Mouse (Mus musculus): ENCODE data around the gene Cidec. TPM values are rescaled to one million over a fixed set of nuclear protein-coding genes. Genes with fewer than 3 reads are reported as not detected.

Cidec gene
- polyA plus RNA-seq, 1 experiment from 2014 or later = 11.8 TPM

DNA sequence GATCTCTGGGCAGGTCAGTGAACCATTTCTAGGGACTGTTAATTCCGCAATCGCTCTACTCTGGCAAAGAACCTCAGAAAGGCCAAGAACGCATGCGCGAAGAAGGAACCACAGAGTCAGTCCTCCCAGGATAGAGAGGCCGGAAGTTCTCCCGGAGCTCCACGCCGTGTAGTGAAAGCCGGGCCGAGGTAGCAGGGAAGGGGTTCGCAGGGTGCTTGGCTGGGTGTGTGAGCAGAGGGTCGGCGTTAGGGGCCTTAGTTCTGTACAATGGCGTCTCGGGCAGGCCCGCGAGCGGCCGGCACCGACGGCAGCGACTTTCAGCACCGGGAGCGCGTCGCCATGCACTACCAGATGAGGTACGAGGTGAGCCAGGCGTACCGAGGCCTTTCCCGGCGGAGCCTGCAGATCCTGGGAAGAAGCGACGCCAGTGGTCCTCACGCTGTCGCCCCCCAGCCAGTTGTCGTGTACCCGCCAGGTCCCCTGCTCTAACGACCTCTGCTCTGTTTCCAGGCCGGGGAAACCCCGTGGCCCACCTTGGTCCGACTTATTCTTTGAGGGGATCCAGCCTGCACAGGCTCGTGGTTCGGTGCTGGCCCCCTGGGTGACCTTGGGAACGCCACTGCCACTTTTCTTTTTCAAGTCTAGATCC is 7.0 kb upstream of the Cidec start, which contains the start of gene Jagn1:
TSS of gene Jagn1 (plus strand) at position 128 of the 649 bp plus-strand sequence.
- WGBS = under 1% methylated on average over 45 of the region's 45 CpGs
- no peaks in the 10 kb centered on the region for H3K27me3 ChIP-seq (replicated peaks)
- peak within 1 kb of the TSS; percentile 83 for H3K4me2 ChIP-seq (replicated peaks)
- H3K4me1 ChIP-seq (replicated peaks) = peaks cover 5% of the 10 kb centered on the region; the same call in 1 of the 2 replicates
- H3K4me3 ChIP-seq (replicated peaks) = peak within 1 kb of the TSS; percentile 87
- peak; percentile 87 for ATAC-seq
- H3K36me3 ChIP-seq = peaks cover 13% of the 10 kb centered on the region
- peak within 1 kb of the TSS; percentile 63; the same call in 1 of the 2 replicates for H3K27ac ChIP-seq
- H3K9ac ChIP-seq = peak within 1 kb of the TSS; percentile 92
- no peaks in the 10 kb centered on the region for H3K9me3 ChIP-seq

DNA sequence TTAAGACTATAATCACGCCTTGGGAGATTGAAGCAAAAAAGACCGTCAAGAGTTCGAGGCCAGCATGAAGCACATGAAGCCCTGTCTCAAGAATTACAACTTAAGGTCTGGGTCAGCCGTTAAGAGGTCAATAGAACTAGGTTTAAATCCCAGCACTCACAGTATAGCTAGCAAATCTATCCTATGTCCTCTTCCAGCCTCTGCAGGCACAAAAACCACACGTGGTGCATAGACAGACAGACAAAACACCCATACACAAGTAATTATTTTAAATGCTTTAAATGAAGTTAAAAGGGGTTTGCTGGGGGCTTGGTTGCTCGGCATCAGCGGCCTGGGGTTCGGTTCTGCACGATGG is 6.5 kb upstream of the Cidec start:
- peak overlapping the region; percentile 87 for H3K4me3 ChIP-seq (replicated peaks)
- peaks cover 8% of the 10 kb centered on the region; the same call in 1 of the 2 replicates for H3K36me3 ChIP-seq
- peak overlapping the region; percentile 92 for H3K9ac ChIP-seq
- no peaks in the 10 kb centered on the region for H3K27me3 ChIP-seq (replicated peaks)
- 38% methylated on average over 9 of the region's 9 CpGs for WGBS
- peaks cover 5% of the 10 kb centered on the region; the same call in 1 of the 2 replicates for H3K4me1 ChIP-seq (replicated peaks)
- peak; percentile 26 for ATAC-seq
- H3K9me3 ChIP-seq = no peaks in the 10 kb centered on the region
- peak overlapping the region; percentile 83 for H3K4me2 ChIP-seq (replicated peaks)
- H3K27ac ChIP-seq = no peak overlapping the region

- Histone ChIP-seq H3K9ac (no peak overlapping the region), H3K27me3 (replicated peaks) (no peaks in the 10 kb centered on the region), H3K4me2 (replicated peaks) (no peak overlapping the region), H3K27ac (no peak overlapping the region), H3K4me1 (replicated peaks) (peaks cover 5% of the 10 kb centered on the region; the same call in 1 of the 2 replicates), H3K9me3 (no peaks in the 10 kb centered on the region), H3K36me3 (no peaks in the 10 kb centered on the region), H3K4me3 (replicated peaks) (no peak overlapping the region)
- WGBS = 56% methylated on average over 7 of the region's 7 CpGs
- no peak for ATAC-seq
Observed at GRCm38 (mm10) chr6:113441147-113441680, 5.7 kb upstream of the Cidec start.

- no peaks in the 10 kb centered on the region for H3K36me3 ChIP-seq
- H3K9me3 ChIP-seq = no peaks in the 10 kb centered on the region
- no peak overlapping the region for H3K4me2 ChIP-seq (replicated peaks)
- no peak overlapping the region for H3K9ac ChIP-seq
- H3K27ac ChIP-seq = no peak overlapping the region
- no peak overlapping the region for H3K4me3 ChIP-seq (replicated peaks)
- peaks cover 5% of the 10 kb centered on the region; the same call in 1 of the 2 replicates for H3K4me1 ChIP-seq (replicated peaks)
- H3K27me3 ChIP-seq (replicated peaks) = no peaks in the 10 kb centered on the region
- no peak for ATAC-seq
- WGBS = 84% methylated on average over 3 of the region's 3 CpGs
Observed at GRCm38 (mm10) chr6:113440686-113441085, 5.1 kb upstream of the Cidec start.

GRCm38 (mm10) chr6:113438721-113439430 is 3.3 kb upstream of the Cidec start:
- Histone ChIP-seq H3K4me3 (replicated peaks) (no peak overlapping the region), H3K27ac (no peak overlapping the region), H3K9me3 (no peaks in the 10 kb centered on the region), H3K9ac (no peak overlapping the region), H3K4me2 (replicated peaks) (no peak overlapping the region), H3K27me3 (replicated peaks) (no peaks in the 10 kb centered on the region), H3K36me3 (no peaks in the 10 kb centered on the region), H3K4me1 (replicated peaks) (peaks cover 7% of the 10 kb centered on the region; the same call in 1 of the 2 replicates)
- 45% methylated on average over 12 of the region's 12 CpGs for WGBS
- no peak for ATAC-seq

GRCm38 (mm10) chr6:113437135-113437534 is 1.6 kb upstream of the Cidec start:
- Histone ChIP-seq H3K27ac (no peak overlapping the region), H3K9me3 (no peaks in the 10 kb centered on the region), H3K4me2 (replicated peaks) (no peak overlapping the region), H3K27me3 (replicated peaks) (no peaks in the 10 kb centered on the region), H3K4me1 (replicated peaks) (0 out of 2 replicates have a peak, but pooled peaks cover 2% of the 10 kb centered on the region), H3K9ac (no peak overlapping the region), H3K36me3 (no peaks in the 10 kb centered on the region), H3K4me3 (replicated peaks) (no peak overlapping the region)
- ATAC-seq = no peak
- 74% methylated on average over 12 of the region's 12 CpGs for WGBS

- 48% methylated on average over 7 of the region's 7 CpGs for WGBS
- peak overlapping the region; percentile 35; the same call in 1 of the 2 replicates for H3K4me2 ChIP-seq (replicated peaks)
- no peak overlapping the region for H3K4me3 ChIP-seq (replicated peaks)
- H3K9ac ChIP-seq = no peak overlapping the region
- no peaks in the 10 kb centered on the region for H3K27me3 ChIP-seq (replicated peaks)
- no peaks in the 10 kb centered on the region for H3K9me3 ChIP-seq
- peak overlapping the region; percentile 54; the same call in 1 of the 2 replicates for H3K27ac ChIP-seq
- H3K36me3 ChIP-seq = no peaks in the 10 kb centered on the region
- peak; percentile 92 for ATAC-seq
- 0 out of 2 replicates have a peak, but pooled peaks cover 2% of the 10 kb centered on the region for H3K4me1 ChIP-seq (replicated peaks)
Observed at GRCm38 (mm10) chr6:113434691-113435090, 869 bp downstream of the Cidec start.

- Histone ChIP-seq H3K27ac (no peak overlapping the region), H3K27me3 (replicated peaks) (no peaks in the 10 kb centered on the region), H3K4me3 (replicated peaks) (no peak overlapping the region), H3K36me3 (no peaks in the 10 kb centered on the region), H3K9ac (no peak overlapping the region), H3K9me3 (no peaks in the 10 kb centered on the region), H3K4me2 (replicated peaks) (no peak overlapping the region), H3K4me1 (replicated peaks) (0 out of 2 replicates have a peak, but pooled peaks cover 2% of the 10 kb centered on the region)
- WGBS = 73% methylated on average over 3 of the region's 3 CpGs
- no peak for ATAC-seq
Observed at GRCm38 (mm10) chr6:113433661-113434060, 1.9 kb downstream of the Cidec start.

GRCm38 (mm10) chr6:113431801-113432200 is 3.8 kb downstream of the Cidec start:
- Histone ChIP-seq H3K9me3 (no peaks in the 10 kb centered on the region), H3K4me1 (replicated peaks) (0 out of 2 replicates have a peak, but pooled peaks cover 2% of the 10 kb centered on the region), H3K27me3 (replicated peaks) (no peaks in the 10 kb centered on the region), H3K27ac (no peak overlapping the region), H3K9ac (no peak overlapping the region), H3K4me2 (replicated peaks) (no peak overlapping the region), H3K4me3 (replicated peaks) (no peak overlapping the region), H3K36me3 (no peaks in the 10 kb centered on the region)
- ATAC-seq = no peak
- 67% methylated on average over 3 of the region's 3 CpGs for WGBS

DNA sequence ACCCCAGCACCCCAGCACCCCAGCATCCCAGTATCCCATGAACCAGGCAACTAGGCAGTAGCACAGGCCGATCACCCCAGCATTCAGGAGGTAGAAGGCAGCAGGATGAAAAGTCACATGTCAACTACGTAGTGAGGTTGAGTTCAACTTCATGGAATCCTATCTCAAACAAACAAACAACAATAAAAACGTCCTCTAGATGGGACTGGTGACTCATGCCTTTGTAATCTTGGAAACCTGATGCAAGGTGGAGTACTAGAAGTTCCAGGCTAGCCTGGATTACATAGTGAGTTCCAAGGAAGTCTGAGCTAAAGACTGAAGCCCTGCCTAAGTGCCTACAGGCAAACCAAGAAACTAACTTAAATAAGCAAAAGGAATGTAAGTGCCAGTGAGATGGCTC is 4.7 kb downstream of the Cidec start:
- Histone ChIP-seq H3K4me2 (replicated peaks) (no peak overlapping the region), H3K36me3 (no peaks in the 10 kb centered on the region), H3K27me3 (replicated peaks) (no peaks in the 10 kb centered on the region), H3K4me1 (replicated peaks) (0 out of 2 replicates have a peak, but pooled peaks cover 2% of the 10 kb centered on the region), H3K9ac (no peak overlapping the region), H3K4me3 (replicated peaks) (no peak overlapping the region), H3K27ac (no peak overlapping the region), H3K9me3 (no peaks in the 10 kb centered on the region)
- WGBS = 50% methylated on average over 3 of the region's 3 CpGs
- ATAC-seq = no peak

- Histone ChIP-seq H3K27me3 (replicated peaks) (no peaks in the 10 kb centered on the region), H3K4me1 (replicated peaks) (0 out of 2 replicates have a peak, but pooled peaks cover 2% of the 10 kb centered on the region), H3K9me3 (no peaks in the 10 kb centered on the region), H3K9ac (no peak overlapping the region), H3K4me3 (replicated peaks) (no peak overlapping the region), H3K36me3 (no peaks in the 10 kb centered on the region), H3K27ac (no peak overlapping the region), H3K4me2 (replicated peaks) (no peak overlapping the region)
- WGBS = 78% methylated on average over 3 of the region's 3 CpGs
- no peak for ATAC-seq
Observed at GRCm38 (mm10) chr6:113429965-113430364, 5.6 kb downstream of the Cidec start.

- Histone ChIP-seq H3K9me3 (no peaks in the 10 kb centered on the region), H3K4me2 (replicated peaks) (no peak overlapping the region), H3K36me3 (no peaks in the 10 kb centered on the region), H3K4me1 (replicated peaks) (no peaks in the 10 kb centered on the region), H3K4me3 (replicated peaks) (no peak overlapping the region), H3K27ac (no peak overlapping the region), H3K9ac (no peak overlapping the region), H3K27me3 (replicated peaks) (no peaks in the 10 kb centered on the region)
- 86% methylated on average over 16 of the region's 16 CpGs for WGBS
- ATAC-seq = no peak
Observed at GRCm38 (mm10) chr6:113428006-113428405, 7.6 kb downstream of the Cidec start.
